Comparison of ENCODE assay signal across 9 mouse cellular contexts in the genomic region with DNA sequence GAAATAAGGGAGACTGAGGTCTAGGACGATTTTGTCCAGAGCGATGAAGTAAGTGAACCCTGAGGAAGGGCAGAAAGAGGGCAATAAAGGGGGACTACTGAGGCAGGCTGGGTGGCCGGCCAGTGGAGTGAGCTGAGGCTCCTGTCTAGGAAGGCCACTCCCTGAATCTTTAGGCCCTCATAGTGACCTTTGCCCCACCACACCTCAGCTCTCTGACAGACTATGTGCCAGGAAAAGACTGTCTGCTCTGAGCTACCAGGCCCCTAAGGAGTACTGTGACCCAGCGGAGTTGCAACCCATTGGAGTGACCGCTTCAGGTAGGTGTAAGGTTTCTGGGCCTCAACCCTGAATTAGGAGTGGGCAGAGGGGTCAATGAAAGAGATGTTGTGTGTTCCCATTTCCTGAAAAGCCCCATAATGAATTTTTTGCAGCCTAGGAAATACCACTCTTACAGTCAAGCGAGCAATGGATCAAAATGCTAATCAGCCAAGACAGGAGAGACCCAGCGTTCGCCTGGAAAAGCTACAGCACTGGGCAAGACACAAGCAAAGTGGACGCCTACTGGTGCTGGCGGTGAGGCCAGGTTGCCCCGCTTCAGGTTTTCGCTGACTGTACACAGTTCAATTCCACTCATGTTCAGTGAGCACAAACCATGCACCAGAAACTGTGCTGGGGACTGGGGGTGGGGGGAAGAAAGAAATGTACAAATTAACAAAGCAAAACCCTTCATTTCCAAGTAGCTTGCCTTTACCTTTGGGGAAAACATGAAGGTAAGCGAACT. TPM values are rescaled to one million over a fixed set of nuclear protein-coding genes. Genes with fewer than 3 reads are reported as not detected.
DNase-seq lines count a peak whose midpoint lies in the region; ATAC-seq and TF ChIP-seq lines count a peak whose summit lies in the region.
"Had no signal": no experiment of that assay in that cellular context is flagged by ENCODE, and none has a peak within 500 bp of the region (broad histone marks: within the 10 kb centered on the region; RNA-seq: fewer than 3 reads in every experiment).

No protein-coding gene starts in this region.

- no peak overlapping the region for H3K4me2 ChIP-seq in limb, embryonic 12.5 days
- no peak overlapping the region for H3K4me2 ChIP-seq in hindbrain, embryonic 11.5 days (replicated peaks; ENCODE audit: low read depth, low read length)
- H3K4me2 ChIP-seq in midbrain, embryonic 14.5 days (ENCODE audit: low read length): no peak overlapping the region

- H3K27ac ChIP-seq in cerebellum, adult 2 months (ENCODE audit: insufficient read depth, low read length): peak overlapping the region; percentile 98
- no peak overlapping the region for H3K27ac ChIP-seq in limb, embryonic 12.5 days
- no peak overlapping the region for H3K27ac ChIP-seq in limb, embryonic 10.5 days
- peak overlapping the region; percentile 24; the same call in 1 of the 2 replicates for H3K27ac ChIP-seq in hindbrain, embryonic 11.5 days (ENCODE audit: low read depth, low read length)
- H3K27ac ChIP-seq in midbrain, embryonic 14.5 days (replicated peaks; ENCODE audit: low read depth, low read length): peak overlapping the region; percentile 99; the same call in 1 of the 2 replicates

- H3K9ac ChIP-seq in limb, embryonic 12.5 days (replicated peaks): peak overlapping the region; percentile 27; the same call in 1 of the 2 replicates
- H3K9ac ChIP-seq in hindbrain, embryonic 11.5 days (ENCODE audit: low read depth, low read length): peak overlapping the region; percentile 15; the same call in 1 of the 2 replicates
- no peak overlapping the region for H3K9ac ChIP-seq in midbrain, embryonic 14.5 days (replicated peaks; ENCODE audit: low read length)

- no peak for TF ChIP-seq POLR2A in cerebellum, adult 2 months (IDR thresholded peaks at IDR 0.05; ENCODE audit: borderline replicate concordance, insufficient read depth, low read length)

- ATAC-seq in limb, embryonic 12.5 days (ENCODE audit: insufficient number of reproducible peaks, insufficient read depth, low FRiP score, low TSS enrichment, low read depth): no peak
- no peak for ATAC-seq in hindbrain, embryonic 11.5 days (ENCODE audit: low FRiP score)
- no peak for ATAC-seq in midbrain, embryonic 14.5 days (ENCODE audit: low FRiP score, low TSS enrichment)

- H3K27me3 ChIP-seq in cerebellum, adult 2 months (ENCODE audit: control insufficient read depth, insufficient read depth, low read length): no peaks in the 10 kb centered on the region
- H3K27me3 ChIP-seq in limb, embryonic 12.5 days: no peaks in the 10 kb centered on the region
- H3K27me3 ChIP-seq in limb, embryonic 10.5 days (ENCODE audit: low read depth, poor library complexity, severe bottlenecking): no peaks in the 10 kb centered on the region
- no peaks in the 10 kb centered on the region for H3K27me3 ChIP-seq in hindbrain, embryonic 11.5 days (ENCODE audit: control insufficient read depth, insufficient read depth, low read length)
- H3K27me3 ChIP-seq in midbrain, embryonic 14.5 days (ENCODE audit: control insufficient read depth, insufficient read depth, low read length): no peaks in the 10 kb centered on the region

- 42% methylated on average over 13 of the region's 13 CpGs for WGBS in cerebellum, adult 2 months
- 78% methylated on average over 13 of the region's 13 CpGs for WGBS in limb, embryonic 12.5 days
- 79% methylated on average over 13 of the region's 13 CpGs for WGBS in limb, embryonic 10.5 days
- 72% methylated on average over 13 of the region's 13 CpGs for WGBS in hindbrain, embryonic 11.5 days
- WGBS in midbrain, embryonic 14.5 days: 72% methylated on average over 13 of the region's 13 CpGs

- no peak for TF ChIP-seq CTCF in cerebellum, adult 2 months (IDR thresholded peaks at IDR 0.05; ENCODE audit: borderline replicate concordance, insufficient read depth, low read depth, low read length)

- DNase-seq in cerebellum, adult 2 months: peak; percentile 28 to 29
- no peak for DNase-seq in cerebellum, adult 8-10 months
- no peak for DNase-seq in limb, embryonic 10.5 days (ENCODE audit: low spot score)
- DNase-seq in hindbrain, embryonic 11.5 days (ENCODE audit: low spot score): no peak
- DNase-seq in midbrain, embryonic 14.5 days: no peak
- DNase-seq in left cerebral cortex, adult 9 months (ENCODE audit: low spot score in 2 of 2): no peak
- DNase-seq in T-cell, adult 2 months (ENCODE audit: low spot score): no peak
- DNase-seq: left cerebral cortex, postnatal 4 days had no signal

- no peaks in the 10 kb centered on the region for H3K36me3 ChIP-seq in limb, embryonic 12.5 days
- peaks cover 11% of the 10 kb centered on the region for H3K36me3 ChIP-seq in limb, embryonic 10.5 days
- H3K36me3 ChIP-seq in hindbrain, embryonic 11.5 days (ENCODE audit: control insufficient read depth, insufficient read depth, low read length): no peaks in the 10 kb centered on the region
- H3K36me3 ChIP-seq in midbrain, embryonic 14.5 days (ENCODE audit: control insufficient read depth, insufficient read depth, low read length): no peaks in the 10 kb centered on the region

- H3K4me3 ChIP-seq in cerebellum, adult 2 months (replicated peaks; ENCODE audit: insufficient read depth, low read depth, low read length): no peak overlapping the region
- no peak overlapping the region for H3K4me3 ChIP-seq in limb, embryonic 12.5 days (replicated peaks)
- H3K4me3 ChIP-seq in limb, embryonic 10.5 days: no peak overlapping the region
- no peak overlapping the region for H3K4me3 ChIP-seq in hindbrain, embryonic 11.5 days (ENCODE audit: low read depth, low read length)
- no peak overlapping the region for H3K4me3 ChIP-seq in midbrain, embryonic 14.5 days (replicated peaks; ENCODE audit: low read depth, low read length)

- peaks cover 29% of the 10 kb centered on the region for H3K4me1 ChIP-seq in cerebellum, adult 2 months (ENCODE audit: control insufficient read depth, insufficient read depth, low read length)
- H3K4me1 ChIP-seq in limb, embryonic 12.5 days (replicated peaks): peaks cover 45% of the 10 kb centered on the region
- peaks cover 65% of the 10 kb centered on the region for H3K4me1 ChIP-seq in limb, embryonic 10.5 days
- peaks cover 16% of the 10 kb centered on the region for H3K4me1 ChIP-seq in hindbrain, embryonic 11.5 days (replicated peaks; ENCODE audit: control insufficient read depth, insufficient read depth, low read length)
- H3K4me1 ChIP-seq in midbrain, embryonic 14.5 days (ENCODE audit: control insufficient read depth, insufficient read depth, low read length): peaks cover 46% of the 10 kb centered on the region

- no peaks in the 10 kb centered on the region for H3K9me3 ChIP-seq in limb, embryonic 12.5 days
- H3K9me3 ChIP-seq in limb, embryonic 10.5 days (replicated peaks): no peaks in the 10 kb centered on the region
- H3K9me3 ChIP-seq in hindbrain, embryonic 11.5 days (ENCODE audit: control insufficient read depth, low read length): no peaks in the 10 kb centered on the region
- no peaks in the 10 kb centered on the region for H3K9me3 ChIP-seq in midbrain, embryonic 14.5 days (ENCODE audit: control insufficient read depth, low read length)

RNA-seq across cellular contexts. Expression of a gene that starts 1.4 kb away (rescaled TPM):
- 2.0 and 2.4 TPM in 2 replicates for polyA plus RNA-seq in cerebellum, adult 2 months (2012; rRNA removed)
- polyA plus RNA-seq in limb, embryonic 12.5 days (2016; fragmentation: Nextera tagmentation; extraction: Ambion mirVana): 1.00 and 1.2 TPM in 2 replicates
- 0.41 and 0.66 TPM in 2 replicates for polyA plus RNA-seq in limb, embryonic 10.5 days (2016; fragmentation: Nextera tagmentation; extraction: Ambion mirVana)
- polyA plus RNA-seq in hindbrain, embryonic 11.5 days (2014; fragmentation: Nextera tagmentation; extraction: Ambion mirVana): 0.50 and 1.6 TPM in 2 replicates
- polyA plus RNA-seq in midbrain, embryonic 14.5 days (2014; fragmentation: Nextera tagmentation; extraction: Ambion mirVana): 0.37 and 0.39 TPM in 2 replicates

RNA-seq across cellular contexts. Expression of a gene that starts 3.7 kb away (rescaled TPM):
- polyA plus RNA-seq in cerebellum, adult 2 months (2012; rRNA removed): 184 and 188 TPM in 2 replicates
- polyA plus RNA-seq in limb, embryonic 12.5 days (2016; fragmentation: Nextera tagmentation; extraction: Ambion mirVana): 51.7 and 60.9 TPM in 2 replicates
- 45.6 and 51.1 TPM in 2 replicates for polyA plus RNA-seq in limb, embryonic 10.5 days (2016; fragmentation: Nextera tagmentation; extraction: Ambion mirVana)
- polyA plus RNA-seq in hindbrain, embryonic 11.5 days (2014; fragmentation: Nextera tagmentation; extraction: Ambion mirVana): 55.3 and 67.1 TPM in 2 replicates
- polyA plus RNA-seq in midbrain, embryonic 14.5 days (2014; fragmentation: Nextera tagmentation; extraction: Ambion mirVana): 41.6 and 46.9 TPM in 2 replicates

RNA-seq across cellular contexts. Expression of a gene that starts 25.4 kb away (rescaled TPM):
- polyA plus RNA-seq in cerebellum, adult 2 months (2012; rRNA removed): 0.03 and 0.10 TPM in 2 replicates
- polyA plus RNA-seq in limb, embryonic 12.5 days (2016; fragmentation: Nextera tagmentation; extraction: Ambion mirVana): not detected in 2 replicates
- polyA plus RNA-seq in limb, embryonic 10.5 days (2016; fragmentation: Nextera tagmentation; extraction: Ambion mirVana): not detected in 2 replicates
- polyA plus RNA-seq in hindbrain, embryonic 11.5 days (2014; fragmentation: Nextera tagmentation; extraction: Ambion mirVana): not detected in 2 replicates
- polyA plus RNA-seq in midbrain, embryonic 14.5 days (2014; fragmentation: Nextera tagmentation; extraction: Ambion mirVana): not detected in 2 replicates

RNA-seq across cellular contexts. Expression of a gene that starts 32.3 kb away (rescaled TPM):
- polyA plus RNA-seq in cerebellum, adult 2 months (2012; rRNA removed): 44.1 and 48.0 TPM in 2 replicates
- polyA plus RNA-seq in limb, embryonic 12.5 days (2016; fragmentation: Nextera tagmentation; extraction: Ambion mirVana): 241 and 253 TPM in 2 replicates
- 190 and 236 TPM in 2 replicates for polyA plus RNA-seq in limb, embryonic 10.5 days (2016; fragmentation: Nextera tagmentation; extraction: Ambion mirVana)
- polyA plus RNA-seq in hindbrain, embryonic 11.5 days (2014; fragmentation: Nextera tagmentation; extraction: Ambion mirVana): 58.5 and 58.8 TPM in 2 replicates
- polyA plus RNA-seq in midbrain, embryonic 14.5 days (2014; fragmentation: Nextera tagmentation; extraction: Ambion mirVana): 72.8 and 75.8 TPM in 2 replicates

Comparison
In these comparisons a context has a peak if more than half of its experiments do, and no peak if none do; other contexts are left out.
1. DNase-seq: peak in cerebellum, adult 2 months (2 of 2); none in cerebellum, adult 8-10 months (single experiment), limb, embryonic 10.5 days (single experiment), hindbrain, embryonic 11.5 days (single experiment), midbrain, embryonic 14.5 days (single experiment), left cerebral cortex, adult 9 months (0 of 2) and T-cell, adult 2 months (single experiment).
2. H3K27ac ChIP-seq: peak in cerebellum, adult 2 months (single experiment), hindbrain, embryonic 11.5 days (single experiment) and midbrain, embryonic 14.5 days (single experiment); none in limb, embryonic 12.5 days (single experiment) and limb, embryonic 10.5 days (single experiment).